Mouse (Mus musculus): ENCODE measurements around the gene Tacc2.

Tacc2 gene

DNA sequence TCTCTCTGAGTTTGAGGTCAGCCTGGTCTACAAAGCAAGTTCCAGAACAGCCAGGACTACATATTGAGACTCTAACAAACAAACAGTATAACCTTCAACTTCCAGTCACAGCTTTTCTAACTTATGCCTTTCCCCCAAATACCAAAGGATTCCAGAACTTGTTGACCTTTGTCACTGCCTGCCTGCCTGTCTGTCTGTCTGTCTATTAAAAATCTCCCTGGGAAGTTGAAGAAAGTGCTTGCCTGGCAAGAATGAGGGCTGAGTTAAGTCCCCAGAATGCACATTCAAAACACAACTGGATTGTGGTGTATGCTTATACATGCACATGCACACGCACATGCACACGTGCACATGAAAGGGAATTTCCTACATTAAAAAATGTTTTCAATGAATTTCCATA is 43.8 kb downstream of the Tacc2 start:
- DNase-seq, result no peak

DNA sequence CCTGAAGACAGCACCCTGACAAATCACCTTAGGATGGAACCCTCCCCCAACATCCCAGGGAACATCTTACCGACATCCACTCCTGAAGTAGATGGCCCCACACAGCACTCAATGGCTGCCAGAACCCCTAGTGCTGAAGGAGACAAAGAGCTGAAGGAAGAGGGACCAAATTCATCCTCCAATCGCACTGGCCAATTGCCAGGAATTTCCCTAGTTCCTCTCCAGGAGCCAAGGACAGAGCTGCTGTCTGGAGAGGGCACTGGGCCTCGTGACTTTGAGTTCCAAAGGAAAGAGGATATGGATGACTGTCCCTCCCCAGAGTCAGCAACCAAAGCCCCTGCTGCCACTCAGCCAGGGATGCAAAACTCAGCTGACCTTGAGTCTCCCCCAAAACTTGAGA is 44.7 kb downstream of the Tacc2 start:
- no peak for DNase-seq

DNA sequence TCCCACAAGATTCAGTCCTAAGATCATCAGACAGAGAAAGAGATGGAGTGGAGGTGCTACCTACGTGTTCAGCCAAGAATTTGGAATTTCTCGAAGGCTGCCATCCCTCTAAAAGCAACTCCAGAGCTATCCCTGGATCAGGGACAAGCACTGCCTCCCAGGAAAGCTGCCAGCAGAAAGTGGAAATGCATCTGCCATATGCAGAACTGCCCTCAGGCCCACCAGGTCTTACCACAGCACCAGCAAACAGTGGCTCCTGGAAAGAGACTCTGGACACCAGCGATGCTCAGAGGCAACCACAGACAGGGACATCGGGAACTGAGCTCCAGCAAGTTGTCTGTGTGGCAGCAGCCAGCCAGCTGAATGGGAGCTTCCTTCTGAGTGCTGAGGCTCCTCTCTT is 45.1 kb downstream of the Tacc2 start:
- DNase-seq, result no peak

DNA sequence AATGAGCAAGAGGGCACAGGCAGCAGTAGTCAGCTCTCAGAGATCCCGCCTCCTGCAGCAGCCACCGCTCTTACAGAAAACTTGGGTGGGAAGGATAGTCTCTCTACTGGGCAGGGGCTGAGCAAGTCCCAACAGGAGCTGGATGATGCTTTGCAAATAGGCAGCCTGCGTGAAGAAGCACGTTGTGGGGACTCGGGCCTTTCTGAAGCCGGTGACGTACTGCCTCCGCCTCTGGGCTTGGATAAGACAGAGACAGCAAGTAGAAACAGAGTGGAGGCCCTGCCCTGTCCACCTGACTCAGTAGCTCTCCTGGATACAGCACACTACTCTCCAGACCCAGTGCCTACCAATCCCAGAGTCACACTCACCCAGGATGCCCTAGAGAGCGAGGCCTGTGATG is 47.1 kb downstream of the Tacc2 start:
- DNase-seq, result no peak

GRCm38 (mm10) chr7:130625361-130625760 is 48.1 kb downstream of the Tacc2 start:
- DNase-seq, result no peak

DNA sequence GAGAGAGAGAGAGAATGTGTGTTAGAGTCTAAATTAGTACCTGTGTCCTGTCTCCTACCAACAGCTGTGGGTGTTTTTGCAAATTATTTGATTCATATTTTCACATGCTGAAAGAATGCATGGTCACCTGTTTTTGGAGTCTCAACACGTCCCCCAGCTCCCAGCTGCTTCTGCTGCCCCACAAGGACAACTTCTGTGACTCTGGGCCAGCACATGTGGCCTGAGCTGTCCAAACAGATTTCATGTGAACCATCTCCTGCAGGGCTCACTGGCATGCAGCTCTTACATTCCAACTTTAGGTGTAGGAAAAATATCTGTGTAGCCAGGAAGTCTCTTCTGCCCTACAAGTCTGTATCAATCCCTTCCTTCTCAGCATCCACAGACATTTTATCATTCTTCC is 51.4 kb downstream of the Tacc2 start:
- no peak for DNase-seq

- no peak for DNase-seq
Observed at GRCm38 (mm10) chr7:130629999-130630398, 52.8 kb downstream of the Tacc2 start.

DNA sequence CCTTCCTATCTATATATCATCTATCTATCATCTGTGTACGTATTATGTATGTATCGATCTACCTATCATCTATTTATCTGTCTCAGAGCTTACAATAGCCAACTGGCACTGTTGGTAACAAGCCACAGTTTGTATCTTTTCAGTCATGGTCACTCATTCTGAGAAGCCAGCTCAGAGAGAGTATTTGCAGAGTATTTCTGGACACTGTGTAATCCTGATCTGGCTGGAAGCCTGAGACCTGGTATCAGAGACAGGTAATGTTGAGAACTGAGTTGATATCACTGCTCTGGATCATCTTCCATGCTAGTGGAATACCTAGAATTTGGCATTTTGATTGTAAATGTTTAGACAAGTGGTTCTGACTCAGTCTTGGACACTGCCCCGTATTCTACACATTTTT is 53.7 kb downstream of the Tacc2 start:
- no peak for DNase-seq

DNA sequence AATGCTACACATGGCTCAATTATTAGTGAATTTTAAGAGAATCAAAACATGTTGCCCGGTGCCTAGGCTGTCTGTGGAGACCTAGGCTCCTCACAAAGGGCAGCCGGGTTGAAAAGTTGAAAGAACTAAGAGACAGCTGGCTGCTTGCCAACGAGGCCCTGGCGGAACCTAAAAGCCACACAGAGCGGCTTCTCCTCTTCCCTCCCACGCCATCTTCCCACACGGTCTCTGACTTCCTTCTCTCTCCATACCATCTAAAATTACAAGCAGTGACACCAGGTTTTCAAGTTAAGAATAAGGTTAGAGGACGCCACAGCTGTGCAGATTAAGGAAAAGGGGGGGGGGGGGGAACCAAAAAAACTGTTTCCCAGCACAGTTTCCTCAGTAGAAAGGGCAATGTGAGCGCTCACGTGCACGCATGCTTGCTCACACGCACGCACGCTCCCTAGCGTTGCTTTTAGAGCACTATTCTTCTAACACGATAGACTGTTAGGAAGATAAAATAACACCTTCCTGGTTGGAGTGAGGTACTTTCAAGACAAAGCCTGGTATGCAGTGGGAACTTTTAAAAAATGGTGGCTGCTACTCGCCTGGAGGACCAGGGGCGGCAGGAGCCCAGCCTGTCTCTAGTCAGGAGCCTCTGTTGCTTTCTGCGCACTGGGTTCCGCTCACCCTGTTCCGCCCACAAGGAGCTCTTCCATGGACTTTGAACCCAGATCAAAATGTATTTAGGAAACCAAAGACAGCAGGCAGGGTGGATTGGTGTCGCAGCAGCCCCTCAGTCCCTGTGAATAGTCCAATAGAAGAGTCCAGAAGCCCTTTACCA is 54.5 kb downstream of the Tacc2 start:
- peak; percentile 26 to 47 for DNase-seq

DNA sequence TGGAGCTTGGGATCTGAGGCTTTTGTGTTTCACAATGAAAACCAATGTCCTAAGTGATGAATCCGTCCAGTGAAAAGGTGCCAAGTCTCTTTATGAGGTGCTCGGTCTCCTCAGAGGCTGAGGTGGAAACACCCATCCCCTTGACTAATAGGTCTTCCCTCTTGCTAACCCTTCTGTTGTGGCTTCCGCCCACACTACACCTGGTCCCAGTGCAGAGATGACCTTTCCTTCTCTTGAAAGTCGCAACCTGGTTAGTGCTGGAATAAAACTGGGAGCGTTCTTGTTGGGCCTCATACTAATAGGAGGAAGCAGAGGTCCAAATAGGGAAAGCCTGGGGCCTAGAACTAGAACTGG is 55.1 kb downstream of the Tacc2 start:
- no peak for DNase-seq

- no peak for DNase-seq
Observed at GRCm38 (mm10) chr7:130634259-130634871, 57.1 kb downstream of the Tacc2 start.

- no peak for DNase-seq
Observed at GRCm38 (mm10) chr7:130635212-130635611, 58.0 kb downstream of the Tacc2 start.

DNA sequence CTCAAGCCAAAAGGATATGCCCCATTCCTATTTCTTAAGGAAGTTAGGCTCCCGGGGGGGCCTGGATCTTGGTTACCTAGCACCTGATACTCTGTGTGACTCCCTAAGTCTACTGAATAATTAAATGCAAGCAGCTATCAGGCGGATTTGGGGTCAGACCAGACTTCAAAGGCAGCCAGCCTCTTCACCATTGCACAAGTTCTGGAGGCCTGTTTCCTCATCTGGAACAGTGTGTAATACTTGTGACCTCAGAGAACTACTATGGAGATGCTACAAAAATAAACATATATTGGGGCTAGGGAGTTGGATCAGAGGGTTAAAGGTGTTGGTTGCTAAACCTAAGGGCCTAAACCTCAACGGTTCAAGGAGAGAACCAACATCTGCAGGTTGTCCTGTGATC is 59.0 kb downstream of the Tacc2 start:
- DNase-seq, result no peak

DNA sequence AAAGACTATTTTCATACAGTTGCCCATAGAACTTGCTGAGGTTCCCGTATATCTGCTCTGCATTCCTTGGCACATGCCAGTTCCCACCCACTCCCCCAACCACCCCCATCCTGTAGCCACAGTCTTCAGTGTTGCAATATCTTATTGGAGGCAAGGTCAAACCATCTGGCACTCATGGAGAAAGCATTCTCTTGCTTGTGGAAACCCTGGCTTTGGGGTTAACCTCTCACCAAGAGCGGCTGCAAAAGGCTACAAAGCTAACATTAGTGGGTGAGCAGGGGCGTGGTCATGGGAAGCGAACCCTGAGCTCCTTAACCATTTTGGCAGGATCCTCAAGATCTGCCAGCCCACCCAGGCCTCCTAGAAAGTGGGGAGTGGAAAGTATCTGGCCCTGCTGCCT is 59.7 kb downstream of the Tacc2 start:
- DNase-seq, result no peak

GRCm38 (mm10) chr7:130637811-130638210 is 60.6 kb downstream of the Tacc2 start:
- DNase-seq, result no peak

DNA sequence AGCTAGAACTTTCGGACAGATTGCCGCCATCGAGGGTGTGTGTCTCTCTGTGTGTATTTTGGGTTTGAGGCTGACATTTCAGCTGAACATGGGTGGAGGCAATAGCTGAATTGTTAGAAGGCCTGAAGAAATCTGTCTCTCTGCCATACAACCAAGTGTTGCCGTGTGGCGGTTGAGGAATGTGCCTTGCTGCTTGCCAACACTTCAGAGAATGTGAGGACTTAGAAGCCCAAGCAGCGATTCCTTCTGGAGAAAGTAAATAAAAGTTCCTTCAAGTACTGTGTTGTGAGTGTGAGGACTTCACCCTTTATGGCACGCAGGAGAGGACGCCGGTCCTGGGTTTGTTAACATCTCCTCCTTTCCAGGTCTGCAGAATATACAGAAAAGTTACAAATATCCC is 63.4 kb downstream of the Tacc2 start:
- DNase-seq, result no peak

DNA sequence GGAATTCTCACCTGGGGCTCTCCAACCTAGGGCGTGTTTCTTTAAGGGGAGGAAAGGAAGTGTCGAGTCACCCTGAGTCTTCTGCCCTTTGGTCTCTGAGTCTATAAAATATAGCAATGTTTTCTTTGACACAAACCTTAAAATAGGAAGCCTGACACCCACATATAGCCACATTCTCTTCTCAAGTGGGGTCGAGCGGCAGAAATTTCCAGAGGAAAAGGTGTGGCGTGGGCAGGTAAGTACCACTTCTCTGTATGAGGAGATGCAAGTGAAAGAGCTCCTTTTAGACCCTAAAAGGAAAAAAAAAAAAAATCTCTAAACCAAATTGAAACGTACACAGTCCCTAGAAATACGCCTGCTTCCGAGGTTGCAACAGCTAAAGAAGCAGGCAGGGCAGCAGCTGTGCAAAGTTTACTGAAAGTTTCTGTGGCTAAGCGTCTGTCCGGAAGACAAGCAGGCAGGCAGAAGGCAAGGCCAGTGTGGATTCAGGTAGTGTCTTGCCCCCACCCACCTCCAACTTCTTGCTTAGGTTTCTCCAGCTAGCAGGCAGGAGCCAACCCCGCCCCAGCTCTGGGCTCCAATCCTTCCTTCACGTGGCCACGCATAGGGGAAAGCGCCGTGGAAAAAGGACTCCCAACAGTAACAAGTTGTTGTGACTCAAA is 68.2 kb downstream of the Tacc2 start:
- no peak for DNase-seq

DNA sequence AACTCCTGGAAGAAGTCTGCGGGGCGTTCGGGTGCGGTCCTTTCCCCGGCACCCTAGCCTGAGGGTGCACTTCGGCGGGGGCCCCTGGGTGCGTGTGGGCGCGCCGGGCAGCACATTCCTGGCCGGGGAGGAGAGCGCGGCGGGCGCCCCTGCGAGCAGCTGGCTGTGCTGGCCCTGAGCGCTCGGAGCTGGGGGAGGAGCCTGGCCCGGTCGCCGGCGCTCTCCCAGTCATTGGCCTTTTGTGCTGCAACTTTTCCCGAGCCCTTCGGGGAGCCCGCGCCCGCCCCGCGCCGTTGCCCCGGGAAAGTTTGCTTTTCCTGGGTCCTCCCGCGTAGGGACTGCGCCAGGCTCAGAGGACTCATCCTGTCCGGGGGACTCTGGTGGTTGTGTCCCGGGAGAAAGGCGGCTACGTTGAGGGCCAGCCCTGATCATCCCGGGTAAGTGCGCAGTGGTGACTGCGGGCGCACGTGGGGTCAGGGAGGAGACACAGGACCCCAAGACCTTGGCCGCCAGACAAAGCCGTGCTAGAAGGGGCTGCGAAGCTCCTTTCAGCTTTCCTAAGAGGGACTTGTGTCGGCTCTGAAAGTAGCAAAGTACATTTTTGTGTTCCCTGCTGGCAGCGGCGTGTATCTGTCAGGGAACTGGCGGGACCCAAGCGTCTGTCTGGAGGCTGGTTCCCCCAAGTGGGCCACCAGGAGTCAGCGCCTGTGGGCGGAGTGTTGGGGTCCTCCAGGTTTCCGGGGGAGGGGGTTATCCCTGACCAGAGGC is 68.9 kb downstream of the Tacc2 start:
- peak; percentile 16 to 52 for DNase-seq

GRCm38 (mm10) chr7:130646762-130647139 is 69.5 kb downstream of the Tacc2 start:
- peak; percentile 33 to 45 for DNase-seq

DNA sequence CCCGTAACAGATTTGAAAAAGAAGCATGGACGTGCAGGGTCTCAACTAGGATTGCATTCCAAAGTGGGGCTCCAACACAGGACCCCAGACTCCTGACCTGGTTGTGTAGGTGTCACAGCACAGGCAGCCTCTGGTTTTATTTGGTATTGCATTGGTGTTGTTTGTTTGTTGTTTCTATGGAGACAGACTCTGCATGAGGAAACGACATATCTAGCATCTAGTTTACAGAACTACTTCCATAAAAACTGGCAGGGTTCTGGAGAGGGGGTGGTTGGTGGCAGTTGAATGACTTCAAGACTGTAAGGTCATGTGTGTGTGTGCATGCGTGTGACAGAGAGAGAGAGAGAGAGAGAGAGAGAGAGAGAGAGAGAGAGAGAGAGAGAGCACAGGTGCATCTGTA is 70.8 kb downstream of the Tacc2 start:
- no peak for DNase-seq

DNA sequence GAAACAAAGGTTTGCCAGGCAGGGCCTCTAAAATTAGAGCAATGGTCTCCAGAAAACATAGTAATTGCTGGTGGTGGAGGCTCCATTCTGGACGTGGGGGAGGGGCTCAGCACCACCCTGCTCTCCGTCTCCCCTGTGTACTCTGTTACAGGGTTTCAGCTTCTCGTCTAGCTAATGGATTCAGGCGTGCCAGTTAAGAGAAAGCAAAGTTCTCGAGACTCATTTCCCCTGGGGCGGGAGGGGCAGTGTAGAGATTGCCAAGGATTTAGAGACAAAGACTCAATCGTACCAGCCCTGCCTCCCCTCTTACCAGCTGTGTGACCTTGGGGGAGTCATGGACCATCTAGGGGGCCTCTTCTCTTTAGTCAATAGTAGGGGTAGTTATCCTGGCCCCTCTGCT is 72.0 kb downstream of the Tacc2 start:
- no peak for DNase-seq

GRCm38 (mm10) chr7:130650621-130651020 is 73.4 kb downstream of the Tacc2 start:
- no peak for DNase-seq

DNA sequence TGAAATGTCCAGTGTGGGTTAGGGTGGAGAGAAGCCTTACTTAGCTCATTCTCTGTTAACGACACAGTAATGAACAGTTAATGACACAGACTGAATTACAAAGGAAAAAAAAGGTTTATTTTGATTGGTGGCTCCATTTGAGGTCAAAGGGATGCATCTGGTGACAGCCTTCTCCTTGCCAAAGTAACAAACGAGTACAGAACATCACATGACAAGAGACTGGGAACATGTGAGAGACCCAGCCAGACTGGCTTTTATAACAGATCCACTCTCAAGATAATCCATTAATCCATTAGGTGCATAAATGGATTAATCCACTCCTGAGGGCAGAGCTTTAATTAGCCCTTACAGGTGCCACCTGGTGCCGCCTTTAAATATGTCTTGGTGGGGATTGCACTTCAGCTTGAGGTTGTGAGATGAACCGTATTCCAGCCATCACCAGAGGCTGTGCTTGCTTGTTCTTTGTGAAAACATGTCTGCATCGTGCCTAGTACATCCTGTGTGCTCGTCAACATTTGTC is 75.9 kb downstream of the Tacc2 start:
- no peak for DNase-seq
